In the genomic region with DNA sequence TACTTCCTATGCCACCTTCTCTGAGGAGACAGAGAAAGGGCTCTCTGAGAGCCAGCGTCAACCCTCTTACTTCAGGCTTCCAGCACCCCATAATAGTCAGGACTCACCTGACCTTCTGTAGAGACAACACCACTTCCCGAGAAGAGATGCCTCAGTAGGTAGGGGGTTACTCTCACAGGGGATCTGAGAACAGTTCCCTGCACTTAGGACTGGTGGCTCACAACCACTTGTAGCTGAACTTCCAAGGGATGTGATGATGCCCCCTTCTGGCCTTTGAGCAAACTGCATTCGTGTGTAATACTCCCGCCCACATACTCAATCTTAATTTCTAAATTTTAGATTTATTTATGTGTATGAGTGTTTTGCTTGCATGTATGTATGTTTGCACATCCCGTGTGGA, we compare ENCODE assay signal across 9 mouse cellular contexts. TPM values are rescaled to one million over a fixed set of nuclear protein-coding genes. Genes with fewer than 3 reads are reported as not detected.
A peak's percentile ranks its signal among the peaks of the same experiment; 100 is the strongest.
DNase-seq lines count a peak whose midpoint lies in the region; ATAC-seq and TF ChIP-seq lines count a peak whose summit lies in the region.
"Had no signal": no experiment of that assay in that cellular context is flagged by ENCODE, and none has a peak within 500 bp of the region (broad histone marks: within the 10 kb centered on the region; RNA-seq: fewer than 3 reads in every experiment).

No protein-coding gene starts in this region.

- H3K9ac ChIP-seq in kidney, postnatal 0 days (ENCODE audit: low read depth, low read length) = no peak overlapping the region
- H3K9ac ChIP-seq in limb, embryonic 12.5 days (replicated peaks) = no peak overlapping the region
- H3K9ac ChIP-seq: forebrain, embryonic 15.5 days had no signal

- ATAC-seq in kidney, postnatal 0 days (replicated peaks; ENCODE audit: low FRiP score, low read depth) = no peak
- no peak for ATAC-seq in G1E (ENCODE audit: extremely low read depth, insufficient number of reproducible peaks, low FRiP score, poor library complexity, severe bottlenecking)
- no peak for ATAC-seq in limb, embryonic 12.5 days (ENCODE audit: insufficient number of reproducible peaks, insufficient read depth, low FRiP score, low TSS enrichment, low read depth)
- no peak for ATAC-seq in megakaryocyte, adult 5-6 weeks (ENCODE audit: poor library complexity, severe bottlenecking)
- no peak for ATAC-seq in activated CD4-positive, CD25-positive, alpha-beta regulatory T cell, adult 4 months
- ATAC-seq: forebrain, embryonic 15.5 days had no signal

- no peak overlapping the region for H3K27ac ChIP-seq in kidney, postnatal 0 days
- H3K27ac ChIP-seq in limb, embryonic 12.5 days = peak overlapping the region; percentile 69; the same call in 1 of the 2 replicates
- H3K27ac ChIP-seq: forebrain, embryonic 15.5 days had no signal

- no peak overlapping the region for H3K4me3 ChIP-seq in kidney, postnatal 0 days (replicated peaks; ENCODE audit: low read depth, low read length)
- no peak overlapping the region for H3K4me3 ChIP-seq in G1E (ENCODE audit: low read depth, low read length)
- no peak overlapping the region for H3K4me3 ChIP-seq in limb, embryonic 12.5 days (replicated peaks)
- H3K4me3 ChIP-seq: forebrain, embryonic 15.5 days; megakaryocyte, embryonic 14.5 days had no signal

- H3K4me1 ChIP-seq in kidney, postnatal 0 days (replicated peaks; ENCODE audit: insufficient read depth, low read length) = peaks cover 25% of the 10 kb centered on the region
- peaks cover 45% of the 10 kb centered on the region for H3K4me1 ChIP-seq in G1E (ENCODE audit: insufficient read depth, low read depth, low read length)
- H3K4me1 ChIP-seq in limb, embryonic 12.5 days (replicated peaks) = peaks cover 33% of the 10 kb centered on the region

- 85% methylated on average over 5 of the region's 5 CpGs for WGBS in kidney, postnatal 0 days
- WGBS in limb, embryonic 12.5 days = 80% methylated on average over 5 of the region's 5 CpGs

- no peaks in the 10 kb centered on the region for H3K9me3 ChIP-seq in kidney, postnatal 0 days (replicated peaks; ENCODE audit: low read length)
- H3K9me3 ChIP-seq in G1E (replicated peaks) = no peaks in the 10 kb centered on the region
- H3K9me3 ChIP-seq in limb, embryonic 12.5 days = no peaks in the 10 kb centered on the region
- H3K9me3 ChIP-seq: forebrain, embryonic 15.5 days; megakaryocyte, embryonic 14.5 days had no signal

- peak; percentile 66 for TF ChIP-seq CTCF in kidney, postnatal 0 days (IDR thresholded peaks at IDR 0.05; ENCODE audit: low read depth)
- 0 out of 2 replicates have a peak, but pooled peaks have one; percentile 20 for TF ChIP-seq CTCF in G1E (IDR thresholded peaks at IDR 0.05; ENCODE audit: low read depth, low read length)

- no peak overlapping the region for H3K4me2 ChIP-seq in kidney, postnatal 0 days (ENCODE audit: low read length)
- 0 out of 2 replicates have a peak overlapping the region, but pooled peaks have one; percentile 55 for H3K4me2 ChIP-seq in limb, embryonic 12.5 days

- H3K36me3 ChIP-seq in kidney, postnatal 0 days (ENCODE audit: insufficient read depth, low read length) = no peaks in the 10 kb centered on the region
- H3K36me3 ChIP-seq in G1E (replicated peaks) = no peaks in the 10 kb centered on the region
- H3K36me3 ChIP-seq in limb, embryonic 12.5 days = no peaks in the 10 kb centered on the region
- H3K36me3 ChIP-seq: forebrain, embryonic 15.5 days had no signal

- H3K27me3 ChIP-seq in kidney, postnatal 0 days (ENCODE audit: insufficient read depth, low read length) = no peaks in the 10 kb centered on the region
- peaks cover 4% of the 10 kb centered on the region; the same call in 1 of the 2 replicates for H3K27me3 ChIP-seq in G1E (ENCODE audit: insufficient read depth, low read length)
- no peaks in the 10 kb centered on the region for H3K27me3 ChIP-seq in limb, embryonic 12.5 days
- H3K27me3 ChIP-seq: forebrain, embryonic 15.5 days; megakaryocyte, embryonic 14.5 days had no signal

- no peak for DNase-seq in kidney, postnatal 0 days (ENCODE audit: low spot score)
- no peak for DNase-seq in kidney, postnatal 14 days
- peak; percentile 57 to 58 for DNase-seq in B cell, adult 2 months
- no peak for DNase-seq in G1E (ENCODE audit: low spot score)

RNA-seq across cellular contexts. Expression of gene Nanos3, which starts 8.5 kb away (rescaled TPM):
- 8.6 and 9.6 TPM in 2 replicates for polyA plus RNA-seq in kidney, postnatal 0 days (2015; fragmentation: Nextera tagmentation; extraction: Ambion mirVana)
- not detected in 2 replicates for total RNA-seq in G1E (2014; fragmentation: Nextera tagmentation)
- total RNA-seq in G1E (2017) = not detected in 2 replicates
- 0.19 TPM in 1 of 2 replicates, not detected in the other for polyA plus RNA-seq in G1E (2012)
- 3.3 and 5.5 TPM in 2 replicates for polyA plus RNA-seq in limb, embryonic 12.5 days (2016; fragmentation: Nextera tagmentation; extraction: Ambion mirVana)
- total RNA-seq in megakaryocyte, adult 5-6 weeks (2015) = not detected in 2 replicates
- not detected in 2 replicates for total RNA-seq in megakaryocyte, adult 5-6 weeks (2017)
- polyA plus RNA-seq in activated CD4-positive, CD25-positive, alpha-beta regulatory T cell, adult 4 months (2017; shearing (Covaris generic)) = 1 to 10 TPM in 1 of 2 experiments, not detected in 1; 1.1 TPM

RNA-seq across cellular contexts. Expression of gene Zswim4, which starts 43.3 kb away (rescaled TPM):
- 10.5 and 11.0 TPM in 2 replicates for polyA plus RNA-seq in kidney, postnatal 0 days (2015; fragmentation: Nextera tagmentation; extraction: Ambion mirVana)
- 8.5 and 9.7 TPM in 2 replicates for total RNA-seq in G1E (2014; fragmentation: Nextera tagmentation)
- total RNA-seq in G1E (2017) = 5.7 and 7.3 TPM in 2 replicates
- 14.6 and 19.0 TPM in 2 replicates for polyA plus RNA-seq in G1E (2012)
- polyA plus RNA-seq in limb, embryonic 12.5 days (2016; fragmentation: Nextera tagmentation; extraction: Ambion mirVana) = 33.1 and 34.3 TPM in 2 replicates
- 6.2 and 6.5 TPM in 2 replicates for total RNA-seq in megakaryocyte, adult 5-6 weeks (2015)
- total RNA-seq in megakaryocyte, adult 5-6 weeks (2017) = 8.9 and 9.4 TPM in 2 replicates
- polyA plus RNA-seq in activated CD4-positive, CD25-positive, alpha-beta regulatory T cell, adult 4 months (2017; shearing (Covaris generic)) = 1 to 10 TPM; 3.1 to 5.5 TPM

RNA-seq across cellular contexts. Expression of gene 4930432K21Rik, which starts 45.7 kb away (rescaled TPM):
- 1.3 and 1.6 TPM in 2 replicates for polyA plus RNA-seq in kidney, postnatal 0 days (2015; fragmentation: Nextera tagmentation; extraction: Ambion mirVana)
- total RNA-seq in G1E (2014; fragmentation: Nextera tagmentation) = 0.34 TPM in 1 of 2 replicates, not detected in the other
- total RNA-seq in G1E (2017) = 0.55 and 0.58 TPM in 2 replicates
- polyA plus RNA-seq in G1E (2012) = 0.08 and 0.11 TPM in 2 replicates
- 1.6 TPM in 2 replicates for polyA plus RNA-seq in limb, embryonic 12.5 days (2016; fragmentation: Nextera tagmentation; extraction: Ambion mirVana)
- 0.07 and 0.09 TPM in 2 replicates for total RNA-seq in megakaryocyte, adult 5-6 weeks (2015)
- 0.37 and 1.8 TPM in 2 replicates for total RNA-seq in megakaryocyte, adult 5-6 weeks (2017)
- polyA plus RNA-seq in activated CD4-positive, CD25-positive, alpha-beta regulatory T cell, adult 4 months (2017; shearing (Covaris generic)) = 1 to 10 TPM in 1 of 2 experiments, under 1 TPM in 1; 0.40 to 1.2 TPM

RNA-seq across cellular contexts. Expression of gene Cc2d1a, which starts 45.8 kb away (rescaled TPM):
- polyA plus RNA-seq in kidney, postnatal 0 days (2015; fragmentation: Nextera tagmentation; extraction: Ambion mirVana) = 17.2 and 19.1 TPM in 2 replicates
- total RNA-seq in G1E (2014; fragmentation: Nextera tagmentation) = 7.9 and 9.6 TPM in 2 replicates
- 4.8 and 5.1 TPM in 2 replicates for total RNA-seq in G1E (2017)
- 21.3 and 25.5 TPM in 2 replicates for polyA plus RNA-seq in G1E (2012)
- polyA plus RNA-seq in limb, embryonic 12.5 days (2016; fragmentation: Nextera tagmentation; extraction: Ambion mirVana) = 26.2 and 28.7 TPM in 2 replicates
- total RNA-seq in megakaryocyte, adult 5-6 weeks (2015) = 9.0 and 12.9 TPM in 2 replicates
- 5.8 and 9.8 TPM in 2 replicates for total RNA-seq in megakaryocyte, adult 5-6 weeks (2017)
- 10 to 100 TPM; 14.9 to 16.0 TPM for polyA plus RNA-seq in activated CD4-positive, CD25-positive, alpha-beta regulatory T cell, adult 4 months (2017; shearing (Covaris generic))

RNA-seq across cellular contexts. Expression of gene D8Ertd738e, which starts 56.0 kb away (rescaled TPM):
- 373 and 388 TPM in 2 replicates for polyA plus RNA-seq in kidney, postnatal 0 days (2015; fragmentation: Nextera tagmentation; extraction: Ambion mirVana)
- total RNA-seq in G1E (2014; fragmentation: Nextera tagmentation) = 106 and 132 TPM in 2 replicates
- total RNA-seq in G1E (2017) = 197 and 232 TPM in 2 replicates
- polyA plus RNA-seq in G1E (2012) = 257 and 291 TPM in 2 replicates
- 338 and 352 TPM in 2 replicates for polyA plus RNA-seq in limb, embryonic 12.5 days (2016; fragmentation: Nextera tagmentation; extraction: Ambion mirVana)
- 169 and 188 TPM in 2 replicates for total RNA-seq in megakaryocyte, adult 5-6 weeks (2015)
- 99.7 and 113 TPM in 2 replicates for total RNA-seq in megakaryocyte, adult 5-6 weeks (2017)
- 100 to 1,000 TPM; 382 to 385 TPM for polyA plus RNA-seq in activated CD4-positive, CD25-positive, alpha-beta regulatory T cell, adult 4 months (2017; shearing (Covaris generic))

Comparison
In these comparisons a context has a peak if more than half of its experiments do, and no peak if none do; other contexts are left out.
1. DNase-seq: peak in B cell, adult 2 months (2 of 2); none in kidney, postnatal 0 days (single experiment), kidney, postnatal 14 days (single experiment) and G1E (single experiment).